Mouse (Mus musculus) urinary bladder, postnatal 0 days (tissue): ENCODE data around the gene Basp1. TPM values are rescaled to one million over a fixed set of nuclear protein-coding genes. Genes with fewer than 3 reads are reported as not detected.

ENCODE experiments used
- polyA plus RNA-seq: library from polyadenylated mRNA; unstranded; fragments of >200 nt; fragmentation: Nextera tagmentation; extraction: Ambion mirVana; gene quantifications from 2 replicates; pipeline ENCODE4 v1.2.1, GENCODE M21; 2015

Basp1 gene
- polyA plus RNA-seq, result 50.9 and 58.5 TPM in 2 replicates

GRCm38 (mm10) chr15:25413378-25413901 lies at the start of gene Basp1:
TSS of gene Basp1 (minus strand) at chr15:25413764.

Other genes with a start within 250 kb of the Basp1 start
- 16.5 and 17.7 TPM in 2 replicates for gene Myo10, start 208.8 kb upstream of the Basp1 start, polyA plus RNA-seq